Mouse (Mus musculus): ENCODE results near the gene Ptafr.
A peak's percentile ranks its signal among the peaks of the same experiment; 100 is the strongest.
"Not testable (repeated sequence)": the region's sequence is repeated elsewhere in the genome, so short reads cannot be mapped to it uniquely, and the experiment has no call there.

The Ptafr gene

GRCm38 (mm10) chr4:132555550-132555949 is 8.3 kb upstream of the Ptafr start:
- not testable (repeated sequence) for DNase-seq (ENCODE audit: low read depth, low spot score)

DNA sequence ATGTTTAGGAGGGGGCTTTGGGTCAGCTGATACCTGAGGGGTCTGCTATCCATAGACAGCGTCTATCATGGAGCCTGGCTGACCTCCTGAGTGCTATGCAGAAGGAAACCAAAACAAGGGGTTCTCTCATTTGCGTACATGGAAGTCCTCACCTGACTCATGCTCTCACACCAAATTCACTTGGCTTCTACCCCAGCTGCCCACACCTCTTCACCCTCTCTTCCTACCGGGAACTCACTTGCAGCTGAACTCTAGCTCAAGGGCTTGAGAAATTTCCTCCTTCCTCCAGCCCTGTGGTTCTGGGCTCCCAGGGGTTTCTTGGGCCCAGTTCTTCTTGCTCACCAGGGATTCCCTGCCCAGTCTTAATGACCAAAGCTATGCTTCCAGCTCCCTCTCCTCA is 606 bp upstream of the Ptafr start:
- no peak for DNase-seq (ENCODE audit: low read depth, low spot score)

DNA sequence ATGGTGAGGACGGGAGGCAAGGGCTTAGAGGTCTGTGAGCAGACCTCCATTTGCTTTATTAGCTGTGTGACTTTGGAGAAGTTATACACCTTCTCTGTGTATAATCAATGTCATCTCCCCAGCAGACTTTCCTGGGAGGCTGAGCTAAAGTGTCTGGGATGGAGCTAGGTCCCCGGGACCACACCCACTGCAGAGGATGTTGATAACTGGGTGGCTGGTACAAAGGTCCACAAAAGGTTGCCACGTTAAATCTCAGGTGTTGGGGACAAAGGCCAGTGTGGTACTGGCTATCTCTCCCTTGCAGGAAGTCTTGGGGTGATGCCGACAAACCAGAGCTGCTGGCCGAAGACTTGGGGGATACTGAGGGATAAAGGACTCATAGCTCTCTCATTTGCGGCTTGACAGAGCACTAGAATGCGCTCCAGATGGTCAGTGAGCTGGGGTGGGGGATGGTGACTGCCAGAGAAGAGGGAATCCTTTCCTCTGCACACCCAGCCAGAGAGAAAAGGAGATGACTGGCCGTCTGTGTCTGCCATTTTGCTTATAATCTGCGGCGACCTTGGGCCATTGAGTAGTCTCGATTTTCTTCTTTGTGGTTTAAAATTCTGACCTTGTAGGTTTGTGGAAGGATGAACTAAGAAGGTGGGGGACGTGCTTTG is 1.4 kb downstream of the Ptafr start:
- DNase-seq (ENCODE audit: low read depth, low spot score): no peak

DNA sequence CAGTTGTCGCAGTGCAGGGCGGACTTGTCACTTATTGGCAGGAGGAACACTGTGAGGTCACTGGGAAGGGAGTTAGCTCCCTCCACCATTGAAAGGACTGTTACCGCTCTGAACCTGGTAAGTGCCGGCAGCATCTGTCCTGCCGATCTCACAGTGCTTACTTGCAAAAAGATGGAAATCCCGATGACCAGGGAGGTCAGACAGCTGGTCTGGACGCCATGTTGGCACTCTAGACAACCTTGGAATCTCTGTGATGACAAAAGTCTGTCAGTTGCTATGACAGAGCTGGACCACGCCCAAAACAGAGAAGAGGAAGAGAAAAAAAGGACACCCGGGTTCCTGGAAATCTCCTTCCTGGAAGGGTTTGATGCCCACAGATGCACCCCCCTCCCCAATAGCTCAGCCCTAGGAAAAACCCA is 3.5 kb downstream of the Ptafr start:
- DNase-seq (ENCODE audit: low read depth, low spot score): no peak

DNA sequence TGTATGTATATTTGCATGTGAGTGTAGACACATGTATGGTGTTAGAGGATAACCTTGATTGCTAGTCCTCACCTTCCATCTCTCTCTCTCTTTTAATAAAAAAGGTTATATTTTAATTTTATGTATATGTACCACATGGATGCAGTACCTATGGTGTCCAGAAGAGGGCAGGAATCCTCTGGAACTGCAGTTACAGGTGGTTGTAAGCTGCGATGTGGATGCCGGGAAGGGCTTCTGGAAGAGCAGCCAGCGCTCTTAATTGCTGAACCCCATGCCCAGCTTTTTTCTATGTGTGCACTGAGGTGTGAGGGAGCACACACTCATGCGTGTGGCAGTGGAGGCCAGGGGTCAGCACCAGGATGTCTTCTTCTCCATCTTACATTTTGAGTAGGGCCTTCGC is 5.2 kb downstream of the Ptafr start:
- DNase-seq (ENCODE audit: low read depth, low spot score): no peak

GRCm38 (mm10) chr4:132571190-132571589 is 7.3 kb downstream of the Ptafr start:
- no peak for DNase-seq (ENCODE audit: low read depth, low spot score)

DNA sequence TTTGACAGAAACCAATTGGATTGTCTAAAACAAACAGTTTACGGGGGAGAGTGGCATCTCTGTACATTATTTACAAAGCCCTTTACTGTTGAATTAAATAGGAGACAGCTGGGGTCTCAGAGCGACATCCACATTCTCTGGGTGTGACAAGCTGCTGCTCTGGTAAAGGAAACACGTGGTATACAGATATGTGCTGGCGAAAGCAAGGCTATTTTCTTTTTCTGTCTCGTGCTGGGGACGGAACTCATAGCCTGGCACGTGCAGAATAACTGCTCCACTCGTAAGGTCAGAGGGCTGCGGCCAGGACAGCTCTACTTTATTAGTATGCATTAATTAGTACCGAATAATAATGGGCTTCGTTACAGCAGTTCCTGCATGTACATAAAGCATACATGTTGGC is 9.5 kb downstream of the Ptafr start:
- DNase-seq (ENCODE audit: low read depth, low spot score): no peak

GRCm38 (mm10) chr4:132574809-132575347 is 11.0 kb downstream of the Ptafr start:
- DNase-seq (ENCODE audit: low read depth, low spot score): no peak

DNA sequence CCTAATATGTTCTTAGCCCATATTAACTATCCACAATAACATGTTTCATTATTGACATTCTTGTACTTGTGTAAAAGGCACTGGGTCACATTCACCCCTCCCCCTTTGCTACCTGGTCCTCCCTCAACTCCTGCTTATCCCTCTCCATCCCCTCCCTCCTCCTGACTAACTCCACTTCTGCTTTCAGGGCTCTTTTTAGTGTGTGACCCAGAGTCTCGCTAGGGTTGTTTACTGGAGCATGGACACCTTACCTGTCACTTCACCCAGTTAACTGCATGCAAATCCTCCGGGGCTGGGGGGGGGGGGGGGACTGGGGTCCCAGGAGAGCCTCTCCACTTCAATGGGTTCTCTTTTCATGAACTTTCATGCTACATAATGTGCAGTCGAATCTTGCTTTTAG is 19.9 kb downstream of the Ptafr start:
- DNase-seq (ENCODE audit: low read depth, low spot score): no peak

DNA sequence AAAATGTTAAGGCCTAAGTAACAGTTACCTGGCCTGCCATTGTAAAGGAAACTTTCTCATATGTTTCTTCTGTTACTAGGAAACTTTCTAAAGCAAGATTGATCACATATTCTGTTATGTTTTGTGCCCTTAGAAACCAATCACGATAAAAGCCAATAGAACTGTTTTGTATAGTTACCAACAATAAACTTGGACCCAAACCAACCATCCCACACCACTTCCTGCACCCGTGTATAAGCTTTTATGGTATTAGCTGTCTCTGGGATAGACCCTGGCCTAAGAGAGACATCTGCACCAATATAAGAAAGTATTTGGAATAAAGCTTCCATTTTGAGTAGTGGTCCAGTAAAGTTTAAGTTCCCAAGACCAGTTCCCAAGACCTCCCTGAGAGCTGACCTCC is 21.1 kb downstream of the Ptafr start:
- DNase-seq (ENCODE audit: low read depth, low spot score): no peak

GRCm38 (mm10) chr4:132586282-132586681 is 22.4 kb downstream of the Ptafr start:
- no peak for DNase-seq (ENCODE audit: low read depth, low spot score)

DNA sequence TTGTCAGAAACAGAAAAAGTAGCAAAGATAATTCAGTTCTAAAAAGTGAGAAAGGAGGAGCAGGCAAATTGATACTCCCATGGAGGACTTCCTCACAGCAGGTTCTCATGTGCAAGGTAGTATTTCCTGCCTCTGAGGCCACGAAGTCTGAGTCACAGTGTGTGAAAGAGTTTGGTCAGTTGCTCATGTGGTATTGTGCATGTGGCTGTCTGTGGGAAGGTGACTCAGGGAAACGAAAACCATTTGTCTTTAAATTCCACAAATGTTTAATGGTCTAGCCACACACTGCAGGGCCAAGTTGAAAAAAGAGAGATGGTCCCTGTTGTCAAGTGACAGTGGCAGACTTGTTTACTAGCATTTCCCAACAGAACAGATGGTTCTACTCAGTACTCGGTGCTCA is 24.6 kb downstream of the Ptafr start:
- peak; percentile 94 for DNase-seq (ENCODE audit: low read depth, low spot score)

DNA sequence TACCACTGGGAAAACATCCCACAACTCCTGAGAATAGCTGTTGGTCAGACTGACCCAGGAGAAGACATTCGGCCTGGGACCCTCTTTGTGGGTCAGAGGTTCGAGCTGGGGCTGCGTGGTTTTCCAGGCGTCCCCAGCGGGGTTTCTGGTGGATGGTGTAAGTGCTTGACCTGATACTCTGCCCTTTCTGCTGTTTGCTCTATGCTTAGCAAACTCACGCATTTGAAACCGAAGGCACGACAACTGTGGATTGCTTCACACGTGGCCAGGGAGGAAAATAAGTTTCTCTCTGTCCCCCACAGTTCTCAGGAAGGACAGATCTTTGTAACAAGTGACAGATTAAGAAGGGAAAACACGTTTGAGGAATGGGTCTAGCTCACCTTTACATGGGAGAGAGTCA is 26.8 kb downstream of the Ptafr start:
- DNase-seq (ENCODE audit: low read depth, low spot score): no peak

DNA sequence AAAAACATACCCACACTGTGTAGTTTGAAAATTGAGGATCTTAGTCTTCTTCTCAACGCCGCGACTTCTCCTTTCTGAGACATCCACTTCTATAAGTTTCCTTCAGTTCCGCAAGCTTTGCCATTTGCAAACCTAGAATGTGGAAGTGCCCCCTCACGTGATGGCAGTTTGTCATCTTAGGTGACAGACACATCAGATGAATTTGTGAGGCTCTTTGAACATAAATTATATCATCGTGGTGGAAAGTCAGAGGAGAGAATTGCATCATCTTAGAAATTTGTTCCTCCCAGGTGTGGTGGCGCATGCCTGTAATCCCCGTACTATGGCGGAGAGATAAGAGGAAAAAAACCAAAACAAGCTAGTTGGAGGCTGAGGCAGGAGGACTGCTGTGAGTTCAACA is 29.1 kb downstream of the Ptafr start:
- DNase-seq (ENCODE audit: low read depth, low spot score): no peak

GRCm38 (mm10) chr4:132594191-132594590 is 30.3 kb downstream of the Ptafr start:
- peak; percentile 27 for DNase-seq (ENCODE audit: low read depth, low spot score)

DNA sequence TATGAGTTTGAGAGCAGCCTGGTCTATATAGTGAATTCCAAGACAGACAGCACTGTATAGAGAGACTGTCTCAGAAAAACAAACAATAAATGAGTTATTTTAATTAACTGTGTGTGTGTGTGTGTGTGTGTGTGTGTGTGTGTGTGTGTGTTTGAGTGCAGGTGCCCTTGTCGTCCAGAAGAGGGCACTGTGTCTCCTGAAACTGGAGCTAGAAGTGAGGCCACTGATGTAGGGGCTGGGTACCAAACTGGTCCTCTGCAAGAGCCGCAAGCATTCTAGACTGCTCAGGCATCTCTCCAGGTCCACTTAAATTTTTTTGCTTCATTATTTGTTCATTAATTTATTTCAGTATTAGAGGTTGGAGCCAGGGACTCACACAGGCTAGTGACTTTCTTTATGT is 35.0 kb downstream of the Ptafr start:
- no peak for DNase-seq (ENCODE audit: low read depth, low spot score)

GRCm38 (mm10) chr4:132599764-132600163 is 35.9 kb downstream of the Ptafr start:
- DNase-seq (ENCODE audit: low read depth, low spot score): peak; percentile 27

GRCm38 (mm10) chr4:132600465-132600864 is 36.6 kb downstream of the Ptafr start:
- no peak for DNase-seq (ENCODE audit: low read depth, low spot score)

GRCm38 (mm10) chr4:132601242-132601641 is 37.4 kb downstream of the Ptafr start:
- not testable (repeated sequence) for DNase-seq (ENCODE audit: low read depth, low spot score)

DNA sequence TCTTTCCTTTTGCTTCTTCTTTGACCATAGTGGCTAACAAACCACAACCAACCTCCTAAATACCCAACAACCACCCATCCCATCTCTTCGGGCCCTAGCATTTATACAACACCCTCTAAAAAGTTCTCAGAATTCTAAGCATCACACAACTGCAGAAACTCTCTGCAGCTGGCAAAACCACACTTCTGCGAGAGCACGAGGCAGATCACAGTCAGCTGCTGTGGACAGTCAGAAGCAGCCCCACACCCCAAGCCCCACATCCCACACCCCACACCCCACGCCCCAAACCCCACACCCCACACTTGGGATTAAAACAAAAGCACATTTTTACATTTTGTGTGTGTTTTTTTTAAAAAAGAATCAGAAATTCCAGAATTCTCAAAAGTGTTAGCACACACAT is 39.6 kb downstream of the Ptafr start:
- DNase-seq (ENCODE audit: low read depth, low spot score): no peak

GRCm38 (mm10) chr4:132605816-132606215 is 41.9 kb downstream of the Ptafr start:
- DNase-seq (ENCODE audit: low read depth, low spot score): no peak

GRCm38 (mm10) chr4:132608147-132608546 is 44.3 kb downstream of the Ptafr start:
- DNase-seq (ENCODE audit: low read depth, low spot score): peak; percentile 34

- DNase-seq (ENCODE audit: low read depth, low spot score): no peak
Measured at GRCm38 (mm10) chr4:132610301-132610984, 46.6 kb downstream of the Ptafr start.

Measured in 3T3-L1 (cell line).